Mouse (Mus musculus) forebrain, embryonic 13.5 days (tissue): ENCODE measurements around the gene Sympk. TPM values are rescaled to one million over a fixed set of nuclear protein-coding genes. Genes with fewer than 3 reads are reported as not detected.

ENCODE experiments used
- ATAC-seq: fragments of 200-750 bp; cut with Nextera tagmentation; 2 replicates; pipeline ENCODE4 v1.8.0; 2017
- H3K27ac ChIP-seq: fragments of 300-500 bp; sonication (generic); 2 replicates; pipeline ENCODE4 v1.5.1; 2015; ENCODE audit warnings: inconsistent platforms, mild to moderate bottlenecking, moderate library complexity
- H3K27me3 ChIP-seq: fragments of 300-500 bp; sonication (generic); 2 replicates; pipeline ENCODE4 v1.6.1; 2015; ENCODE audit warnings: mild to moderate bottlenecking, inconsistent platforms
- H3K36me3 ChIP-seq: fragments of 300-500 bp; sonication (generic); 2 replicates; pipeline ENCODE4 v1.6.1; 2015; ENCODE audit warnings: mild to moderate bottlenecking, inconsistent platforms; ENCODE audit not compliant: poor library complexity, severe bottlenecking
- H3K4me1 ChIP-seq: fragments of 300-500 bp; sonication (generic); 2 replicates; pipeline ENCODE4 v1.6.1; 2015; ENCODE audit warnings: inconsistent platforms
- H3K4me2 ChIP-seq: fragments of 300-500 bp; sonication (generic); 2 replicates; pipeline ENCODE4 v1.6.1; 2015; ENCODE audit warnings: inconsistent platforms, mild to moderate bottlenecking, moderate library complexity
- H3K4me3 ChIP-seq: fragments of 300-500 bp; sonication (generic); 2 replicates; pipeline ENCODE4 v1.5.1; 2015; ENCODE audit warnings: mild to moderate bottlenecking, inconsistent platforms
- H3K9ac ChIP-seq: fragments of 300-500 bp; sonication (generic); 2 replicates; pipeline ENCODE4 v1.6.1; 2015; ENCODE audit warnings: mild to moderate bottlenecking, inconsistent platforms
- H3K9me3 ChIP-seq: fragments of 300-500 bp; sonication (generic); replicated peaks from 2 replicates; pipeline ENCODE4 v1.6.1; 2016; ENCODE audit warnings: inconsistent platforms
- WGBS: fragments of 180-500 bp; shearing (Covaris S2); methylation state at CpG from one replicate; pipeline ENCODE4 v1.1.7; 2015; 5-methylcytosine and 5-hydroxymethylcytosine counted together
- polyA plus RNA-seq: library from polyadenylated mRNA; unstranded; fragments of >200 nt; fragmentation: Nextera tagmentation; extraction: Ambion mirVana; gene quantifications from 2 replicates; pipeline ENCODE4 v1.2.1, GENCODE M21; 2015

Gene Sympk
- polyA plus RNA-seq, 1 experiment from 2014 or later, result 34.3 TPM

- H3K36me3 ChIP-seq, result peaks cover 50% of the 10 kb centered on the region
- H3K4me3 ChIP-seq, result 0 out of 2 replicates have a peak overlapping the region, but pooled peaks have one; percentile 66
- H3K9me3 ChIP-seq, result no peaks in the 10 kb centered on the region
- peak overlapping the region; percentile 58; the same call in 1 of the 2 replicates for H3K9ac ChIP-seq
- H3K27ac ChIP-seq, result peak overlapping the region; percentile 77
- peaks cover 19% of the 10 kb centered on the region for H3K27me3 ChIP-seq
- peak overlapping the region; percentile 99 for H3K4me2 ChIP-seq
- peaks cover 54% of the 10 kb centered on the region for H3K4me1 ChIP-seq
- WGBS, result 27% methylated on average over 17 of the region's 17 CpGs
- ATAC-seq, result no peak
Measured at GRCm38 (mm10) chr7:19091913-19092312, 67.7 kb downstream of the Sympk start.

- Histone ChIP-seq H3K27ac (peak overlapping the region; percentile 77), H3K4me3 (peak overlapping the region; percentile 66), H3K36me3 (peaks cover 49% of the 10 kb centered on the region), H3K4me2 (peak overlapping the region; percentile 99), H3K9me3 (no peaks in the 10 kb centered on the region), H3K27me3 (peaks cover 19% of the 10 kb centered on the region), H3K4me1 (peaks cover 60% of the 10 kb centered on the region), H3K9ac (peak overlapping the region; percentile 58)
- peak; percentile 74 for ATAC-seq
- WGBS, result 5% methylated on average over 38 of the region's 38 CpGs
Measured at GRCm38 (mm10) chr7:19092381-19093173, 68.4 kb downstream of the Sympk start.

DNA sequence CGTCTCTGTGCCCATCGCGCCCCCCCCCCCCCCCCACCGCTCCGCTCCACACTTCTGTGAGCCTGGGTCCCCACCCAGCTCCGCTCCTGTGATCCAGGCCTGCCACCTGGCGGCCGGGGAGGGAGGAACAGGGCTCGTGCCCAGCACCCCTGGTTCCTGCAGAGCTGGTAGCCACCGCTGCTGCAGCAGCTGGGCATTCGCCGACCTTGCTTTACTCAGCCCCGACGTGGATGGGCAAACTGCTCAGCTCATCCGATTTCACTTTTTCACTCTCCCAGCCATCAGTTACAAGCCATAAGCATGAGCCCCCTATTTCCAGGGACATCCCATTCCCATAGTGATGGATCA is 69.0 kb downstream of the Sympk start:
- Histone ChIP-seq H3K9ac (peak overlapping the region; percentile 45; the same call in 1 of the 2 replicates), H3K27ac (peak overlapping the region; percentile 77), H3K9me3 (no peaks in the 10 kb centered on the region), H3K4me2 (peak overlapping the region; percentile 99), H3K27me3 (peaks cover 19% of the 10 kb centered on the region), H3K36me3 (peaks cover 44% of the 10 kb centered on the region), H3K4me1 (peaks cover 60% of the 10 kb centered on the region), H3K4me3 (peak overlapping the region; percentile 66)
- ATAC-seq, result peak; percentile 53
- WGBS, result under 1% methylated on average over 14 of the region's 15 CpGs

GRCm38 (mm10) chr7:19093537-19094385 is 69.6 kb downstream of the Sympk start:
- peak overlapping the region; percentile 99 for H3K4me2 ChIP-seq
- peak overlapping the region; percentile 84 for H3K9ac ChIP-seq
- H3K27ac ChIP-seq, result peak overlapping the region; percentile 87
- peaks cover 38% of the 10 kb centered on the region for H3K36me3 ChIP-seq
- H3K4me3 ChIP-seq, result peak overlapping the region; percentile 66
- H3K27me3 ChIP-seq, result peaks cover 19% of the 10 kb centered on the region
- ATAC-seq, result peak; percentile 78
- H3K4me1 ChIP-seq, result peaks cover 60% of the 10 kb centered on the region
- WGBS, result under 1% methylated on average over 45 of the region's 45 CpGs
- H3K9me3 ChIP-seq, result no peaks in the 10 kb centered on the region

DNA sequence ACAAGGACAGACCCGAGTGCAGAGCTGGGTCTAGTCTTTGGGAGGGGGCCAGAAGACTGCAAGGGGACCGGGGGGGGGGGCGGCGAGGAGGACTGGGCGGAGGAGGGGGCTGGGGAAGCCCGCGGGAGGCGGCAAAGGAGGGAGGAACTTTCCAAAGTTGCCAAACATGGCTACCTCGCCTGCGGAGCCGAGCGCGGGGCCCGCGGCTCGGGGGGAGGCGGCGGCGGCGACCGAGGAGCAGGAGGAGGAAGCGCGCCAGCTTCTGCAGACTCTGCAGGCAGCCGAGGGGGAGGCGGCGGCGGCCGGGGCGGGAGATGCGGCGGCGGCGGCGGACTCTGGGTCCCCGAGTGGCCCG is 70.3 kb downstream of the Sympk start, which contains the start of gene Six5:
Gene Six5 (plus strand): TSS at position 124 of the 355 bp plus-strand sequence.
- H3K4me1 ChIP-seq, result peaks cover 60% of the 10 kb centered on the region
- H3K9ac ChIP-seq, result peak within 1 kb of the TSS; percentile 84
- peak within 1 kb of the TSS; percentile 99 for H3K4me2 ChIP-seq
- H3K9me3 ChIP-seq, result no peaks in the 10 kb centered on the region
- no peak for ATAC-seq
- 1% methylated on average over 18 of the region's 36 CpGs for WGBS
- peaks cover 19% of the 10 kb centered on the region for H3K27me3 ChIP-seq
- H3K4me3 ChIP-seq, result peak within 1 kb of the TSS; percentile 66
- peak within 1 kb of the TSS; percentile 87 for H3K27ac ChIP-seq
- H3K36me3 ChIP-seq, result peaks cover 33% of the 10 kb centered on the region

DNA sequence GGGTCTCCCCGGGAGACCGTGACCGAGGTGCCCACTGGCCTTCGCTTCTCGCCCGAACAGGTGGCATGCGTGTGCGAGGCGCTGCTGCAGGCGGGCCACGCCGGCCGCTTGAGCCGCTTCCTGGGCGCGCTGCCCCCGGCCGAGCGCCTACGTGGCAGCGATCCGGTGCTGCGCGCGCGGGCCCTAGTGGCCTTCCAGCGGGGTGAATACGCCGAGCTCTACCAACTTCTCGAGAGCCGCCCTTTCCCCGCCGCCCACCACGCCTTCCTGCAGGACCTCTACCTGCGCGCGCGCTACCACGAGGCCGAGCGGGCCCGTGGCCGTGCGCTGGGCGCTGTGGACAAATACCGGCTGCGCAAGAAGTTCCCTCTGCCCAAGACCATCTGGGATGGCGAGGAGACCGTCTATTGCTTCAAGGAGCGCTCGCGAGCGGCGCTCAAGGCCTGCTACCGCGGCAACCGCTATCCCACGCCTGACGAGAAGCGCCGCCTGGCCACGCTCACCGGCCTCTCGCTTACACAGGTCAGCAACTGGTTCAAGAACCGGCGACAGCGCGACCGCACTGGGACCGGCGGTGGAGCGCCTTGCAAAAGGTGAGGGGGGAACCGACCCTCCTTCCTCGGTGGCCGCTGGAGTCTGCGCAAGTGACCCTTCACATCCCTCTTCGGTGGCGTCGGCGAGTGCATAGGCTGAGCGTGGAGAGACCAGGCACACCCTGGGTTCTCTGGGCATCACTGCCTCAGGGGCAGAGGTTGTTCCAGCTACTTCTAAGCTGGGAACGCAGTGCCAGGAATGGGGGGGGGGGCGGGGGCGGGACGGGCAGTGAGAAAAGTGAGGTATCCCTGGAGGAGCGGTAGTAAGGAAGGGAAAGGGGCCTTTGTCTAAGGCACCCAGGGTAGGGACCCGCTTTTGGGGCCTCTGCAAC is 70.9 kb downstream of the Sympk start:
- Histone ChIP-seq H3K9me3 (no peaks in the 10 kb centered on the region), H3K36me3 (peaks cover 26% of the 10 kb centered on the region), H3K27ac (peak overlapping the region; percentile 87), H3K4me3 (peak overlapping the region; percentile 66), H3K27me3 (peaks cover 19% of the 10 kb centered on the region), H3K9ac (peak overlapping the region; percentile 84), H3K4me1 (peaks cover 60% of the 10 kb centered on the region), H3K4me2 (peak overlapping the region; percentile 99)
- ATAC-seq, result 0 out of 2 replicates have a peak, but pooled peaks have one; percentile 0
- WGBS, result under 1% methylated on average over 62 of the region's 87 CpGs

- H3K36me3 ChIP-seq, result peaks cover 20% of the 10 kb centered on the region; the same call in 1 of the 2 replicates
- no peak for ATAC-seq
- H3K9me3 ChIP-seq, result no peaks in the 10 kb centered on the region
- peaks cover 17% of the 10 kb centered on the region for H3K27me3 ChIP-seq
- peak overlapping the region; percentile 99 for H3K4me2 ChIP-seq
- H3K27ac ChIP-seq, result peak overlapping the region; percentile 87; the same call in 1 of the 2 replicates
- peaks cover 60% of the 10 kb centered on the region for H3K4me1 ChIP-seq
- peak overlapping the region; percentile 84 for H3K9ac ChIP-seq
- 0% methylated on average over 19 of the region's 19 CpGs for WGBS
- H3K4me3 ChIP-seq, result peak overlapping the region; percentile 66
Measured at GRCm38 (mm10) chr7:19095751-19096110, 71.6 kb downstream of the Sympk start.

GRCm38 (mm10) chr7:19096421-19096976 is 72.3 kb downstream of the Sympk start:
- H3K27me3 ChIP-seq, result peaks cover 10% of the 10 kb centered on the region
- peak overlapping the region; percentile 99 for H3K4me2 ChIP-seq
- no peaks in the 10 kb centered on the region for H3K9me3 ChIP-seq
- H3K4me1 ChIP-seq, result peaks cover 58% of the 10 kb centered on the region
- H3K27ac ChIP-seq, result 0 out of 2 replicates have a peak overlapping the region, but pooled peaks have one; percentile 21
- peaks cover 13% of the 10 kb centered on the region; the same call in 1 of the 2 replicates for H3K36me3 ChIP-seq
- WGBS, result 55% methylated on average over 5 of the region's 5 CpGs
- H3K9ac ChIP-seq, result peak overlapping the region; percentile 84
- ATAC-seq, result no peak
- peak overlapping the region; percentile 66 for H3K4me3 ChIP-seq

GRCm38 (mm10) chr7:19097217-19097616 is 73.0 kb downstream of the Sympk start:
- WGBS, result 58% methylated on average over 2 of the region's 2 CpGs
- 0 out of 2 replicates have a peak, but pooled peaks cover 7% of the 10 kb centered on the region for H3K36me3 ChIP-seq
- no peak overlapping the region for H3K9ac ChIP-seq
- H3K27me3 ChIP-seq, result peaks cover 4% of the 10 kb centered on the region; the same call in 1 of the 2 replicates
- no peak for ATAC-seq
- peaks cover 51% of the 10 kb centered on the region for H3K4me1 ChIP-seq
- no peak overlapping the region for H3K27ac ChIP-seq
- H3K4me2 ChIP-seq, result no peak overlapping the region
- no peak overlapping the region for H3K4me3 ChIP-seq
- no peaks in the 10 kb centered on the region for H3K9me3 ChIP-seq

DNA sequence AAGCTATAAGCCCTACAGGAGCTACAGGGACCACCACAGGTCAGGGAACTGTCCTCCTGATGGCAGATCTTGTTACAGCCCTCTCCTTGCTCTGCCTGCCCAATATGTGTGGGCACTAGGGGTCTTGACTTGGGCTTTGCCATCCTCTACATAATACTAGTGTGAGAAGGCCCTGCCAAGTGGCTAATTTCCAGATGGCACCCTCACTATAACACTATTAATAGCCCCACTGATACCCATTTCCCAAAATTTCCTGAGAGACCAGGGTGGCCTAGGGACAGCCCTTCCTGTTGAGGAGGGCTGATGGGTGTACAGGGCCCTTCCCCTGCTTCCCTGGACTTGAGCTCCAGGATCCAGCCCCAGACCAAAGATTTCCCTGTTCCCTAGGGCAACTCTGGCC is 73.7 kb downstream of the Sympk start:
- Histone ChIP-seq H3K27ac (no peak overlapping the region), H3K9me3 (no peaks in the 10 kb centered on the region), H3K36me3 (0 out of 2 replicates have a peak, but pooled peaks cover 7% of the 10 kb centered on the region), H3K4me2 (no peak overlapping the region), H3K27me3 (no peaks in the 10 kb centered on the region), H3K4me1 (peaks cover 44% of the 10 kb centered on the region), H3K9ac (no peak overlapping the region), H3K4me3 (no peak overlapping the region)
- no peak for ATAC-seq

GRCm38 (mm10) chr7:19098811-19099210 is 74.6 kb downstream of the Sympk start:
- H3K27ac ChIP-seq, result no peak overlapping the region
- H3K9me3 ChIP-seq, result no peaks in the 10 kb centered on the region
- 0 out of 2 replicates have a peak, but pooled peaks cover 7% of the 10 kb centered on the region for H3K36me3 ChIP-seq
- no peaks in the 10 kb centered on the region for H3K27me3 ChIP-seq
- H3K4me1 ChIP-seq, result peaks cover 35% of the 10 kb centered on the region
- no peak overlapping the region for H3K4me3 ChIP-seq
- H3K4me2 ChIP-seq, result no peak overlapping the region
- no peak overlapping the region for H3K9ac ChIP-seq
- ATAC-seq, result no peak
- WGBS, result 59% methylated on average over 7 of the region's 7 CpGs
